In genomic region chr10:54089923-54090322, GRCm38 (mm10) we compare ENCODE assay signal across 31 mouse cellular contexts.
"Had no signal": no experiment of that assay in that cellular context is flagged by ENCODE, and none has a peak within 500 bp of the region (broad histone marks: within the 10 kb centered on the region; RNA-seq: fewer than 3 reads in every experiment).

No protein-coding gene starts in this region.

- H3K9ac ChIP-seq: limb, embryonic 12.5 days; limb, embryonic 13.5 days; limb, embryonic 15.5 days; liver, embryonic 12.5 days; liver, embryonic 13.5 days; liver, embryonic 14.5 days; liver, embryonic 15.5 days; liver, postnatal 0 days; lung, embryonic 14.5 days; lung, embryonic 15.5 days; midbrain, embryonic 12.5 days; midbrain, embryonic 13.5 days; midbrain, embryonic 15.5 days; neural tube, embryonic 12.5 days had no signal

- H3K4me2 ChIP-seq: limb, embryonic 12.5 days; limb, embryonic 13.5 days; limb, embryonic 15.5 days; liver, embryonic 11.5 days; liver, embryonic 12.5 days; liver, embryonic 13.5 days; liver, embryonic 15.5 days; lung, embryonic 14.5 days; lung, embryonic 15.5 days; midbrain, embryonic 12.5 days; midbrain, embryonic 13.5 days; midbrain, embryonic 15.5 days; neural tube, embryonic 12.5 days had no signal

- DNase-seq: left cerebral cortex, postnatal 4 days; liver; liver, embryonic 13.5 days; liver, postnatal 0 days; lung, adult 18-20 months; lung, adult 2 months; lung, embryonic 14.5 days; lung, postnatal 10 days; lung, postnatal 14 days; lung, postnatal 36 days; lung, postnatal 4 days; midbrain, embryonic 14.5 days had no signal

- H3K4me3 ChIP-seq: left cerebral cortex, adult 2 months; limb, embryonic 10.5 days; limb, embryonic 12.5 days; limb, embryonic 13.5 days; limb, embryonic 15.5 days; liver, embryonic 12.5 days; liver, embryonic 13.5 days; liver, embryonic 15.5 days; lung, embryonic 15.5 days; megakaryocyte, embryonic 14.5 days; midbrain, embryonic 10.5 days; midbrain, embryonic 12.5 days; midbrain, embryonic 13.5 days; midbrain, embryonic 15.5 days; myocyte; neural tube, embryonic 12.5 days had no signal

- H3K4me1 ChIP-seq: limb, embryonic 10.5 days; limb, embryonic 12.5 days; limb, embryonic 13.5 days; limb, embryonic 15.5 days; liver, embryonic 12.5 days; liver, embryonic 13.5 days; liver, embryonic 15.5 days; lung, embryonic 15.5 days; midbrain, embryonic 10.5 days; midbrain, embryonic 12.5 days; midbrain, embryonic 13.5 days; midbrain, embryonic 15.5 days; neural tube, embryonic 12.5 days had no signal

- H3K9me3 ChIP-seq: limb, embryonic 10.5 days; limb, embryonic 12.5 days; limb, embryonic 13.5 days; limb, embryonic 15.5 days; liver, embryonic 12.5 days; liver, embryonic 13.5 days; liver, embryonic 15.5 days; lung, embryonic 15.5 days; megakaryocyte, embryonic 14.5 days; midbrain, embryonic 10.5 days; midbrain, embryonic 12.5 days; midbrain, embryonic 13.5 days; midbrain, embryonic 15.5 days; neural tube, embryonic 12.5 days had no signal

- ATAC-seq: liver, embryonic 12.5 days; liver, postnatal 0 days; lung, postnatal 0 days; midbrain, embryonic 13.5 days; midbrain, embryonic 15.5 days had no signal

- H3K27ac ChIP-seq: left cerebral cortex, adult 2 months; limb, embryonic 10.5 days; limb, embryonic 12.5 days; limb, embryonic 13.5 days; limb, embryonic 15.5 days; liver, embryonic 12.5 days; liver, embryonic 13.5 days; liver, embryonic 14.5 days; liver, embryonic 15.5 days; lung, embryonic 15.5 days; macrophage; midbrain, embryonic 10.5 days; midbrain, embryonic 12.5 days; midbrain, embryonic 13.5 days; midbrain, embryonic 15.5 days; neural tube, embryonic 12.5 days had no signal

- H3K36me3 ChIP-seq: limb, embryonic 10.5 days; limb, embryonic 12.5 days; limb, embryonic 13.5 days; limb, embryonic 15.5 days; liver, embryonic 12.5 days; liver, embryonic 13.5 days; liver, embryonic 15.5 days; lung, embryonic 15.5 days; midbrain, embryonic 10.5 days; midbrain, embryonic 12.5 days; midbrain, embryonic 13.5 days; midbrain, embryonic 15.5 days; neural tube, embryonic 12.5 days had no signal

- H3K27me3 ChIP-seq: limb, embryonic 12.5 days; limb, embryonic 13.5 days; limb, embryonic 15.5 days; liver, embryonic 12.5 days; liver, embryonic 13.5 days; liver, embryonic 15.5 days; lung, embryonic 15.5 days; megakaryocyte, embryonic 14.5 days; midbrain, embryonic 12.5 days; midbrain, embryonic 13.5 days; midbrain, embryonic 15.5 days; neural tube, embryonic 12.5 days had no signal
